Mouse (Mus musculus): ENCODE measurements around the gene H2afj. TPM values are rescaled to one million over a fixed set of nuclear protein-coding genes. Genes with fewer than 3 reads are reported as not detected.

H2afj gene
- polyA plus RNA-seq, 1 experiment = 773 TPM

DNA sequence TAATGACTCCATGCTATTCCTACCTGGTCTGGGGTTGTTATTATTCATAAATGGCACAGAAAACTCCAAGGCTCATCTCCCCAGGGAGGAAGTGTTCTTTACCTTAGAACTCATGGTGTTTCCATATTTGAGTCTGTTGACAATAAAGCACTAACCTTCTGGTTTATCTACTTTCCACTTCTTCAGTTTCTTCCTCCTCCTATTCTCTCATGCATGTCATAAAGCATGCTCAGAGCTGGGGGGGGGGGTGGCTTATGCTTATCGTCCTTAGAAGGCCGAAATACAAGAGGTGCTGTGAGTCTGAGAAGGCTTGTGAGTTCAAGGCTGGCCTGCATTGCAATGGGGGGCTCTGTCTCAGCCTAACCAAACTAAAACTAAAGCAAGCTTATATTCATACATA is 47.1 kb downstream of the H2afj start:
- no peak overlapping the region for H3K27ac ChIP-seq (ENCODE audit: insufficient read depth, low read depth, low read length)
- H3K4me1 ChIP-seq (ENCODE audit: control insufficient read depth, insufficient read depth, insufficient read length, low read length) = peaks cover 7% of the 10 kb centered on the region
- 66% methylated on average over 2 of the region's 2 CpGs for WGBS

DNA sequence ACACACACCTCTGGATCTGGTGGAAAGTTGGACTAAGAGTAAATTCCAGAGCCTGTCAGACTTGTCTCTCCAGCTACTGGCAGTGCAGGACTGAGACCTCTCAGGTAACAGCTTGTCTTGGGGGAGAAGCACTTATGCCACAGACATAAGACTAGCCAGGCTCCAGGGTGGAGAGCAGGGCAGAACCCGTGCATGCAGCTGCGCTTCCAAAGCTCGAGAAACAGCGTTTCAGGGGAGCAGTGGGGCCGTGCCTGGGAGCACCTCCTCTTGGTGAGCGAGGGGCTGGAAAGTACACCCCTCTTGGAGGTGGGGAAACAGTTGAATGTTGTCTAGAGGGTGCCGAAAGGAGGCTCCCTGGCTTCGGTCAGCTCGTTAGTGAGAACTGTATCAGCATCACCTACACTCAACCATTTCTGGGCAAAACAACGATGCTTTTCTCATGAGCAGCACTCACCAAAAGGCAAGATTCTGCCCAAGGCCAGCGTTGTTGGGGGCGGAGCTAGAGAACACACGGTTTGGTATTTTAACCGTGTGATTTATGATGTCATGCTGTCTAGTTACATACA is 48.1 kb downstream of the H2afj start:
- Histone ChIP-seq H3K36me3 (ENCODE audit: control insufficient read depth, insufficient read depth, low read length) (no peaks in the 10 kb centered on the region), H3K27ac (ENCODE audit: insufficient read depth, low read depth, low read length) (no peak overlapping the region), H3K4me3 (ENCODE audit: low read depth, low read length) (no peak overlapping the region), H3K4me1 (ENCODE audit: control insufficient read depth, insufficient read depth, insufficient read length, low read length) (peaks cover 7% of the 10 kb centered on the region), H3K27me3 (ENCODE audit: control insufficient read depth, insufficient read depth, low read length) (no peaks in the 10 kb centered on the region)
- 41% methylated on average over 14 of the region's 14 CpGs for WGBS
- TF ChIP-seq POLR2A (IDR thresholded peaks at IDR 0.05; ENCODE audit: low read depth, low read length) = no peak
- TF ChIP-seq CTCF (IDR thresholded peaks at IDR 0.05; ENCODE audit: extremely low read depth, insufficient read length, insufficient replicate concordance, low read depth, low read length) = no peak

More for the DNA sequence above, 47.1 kb downstream of the H2afj start:
- Histone ChIP-seq H3K4me3 (ENCODE audit: low read depth, low read length) (no peak overlapping the region), H3K27me3 (ENCODE audit: control insufficient read depth, insufficient read depth, low read length) (no peaks in the 10 kb centered on the region), H3K36me3 (ENCODE audit: control insufficient read depth, insufficient read depth, low read length) (no peaks in the 10 kb centered on the region)
- TF ChIP-seq POLR2A (IDR thresholded peaks at IDR 0.05; ENCODE audit: low read depth, low read length) = no peak
- TF ChIP-seq CTCF (IDR thresholded peaks at IDR 0.05; ENCODE audit: extremely low read depth, insufficient read length, insufficient replicate concordance, low read depth, low read length) = no peak

DNA sequence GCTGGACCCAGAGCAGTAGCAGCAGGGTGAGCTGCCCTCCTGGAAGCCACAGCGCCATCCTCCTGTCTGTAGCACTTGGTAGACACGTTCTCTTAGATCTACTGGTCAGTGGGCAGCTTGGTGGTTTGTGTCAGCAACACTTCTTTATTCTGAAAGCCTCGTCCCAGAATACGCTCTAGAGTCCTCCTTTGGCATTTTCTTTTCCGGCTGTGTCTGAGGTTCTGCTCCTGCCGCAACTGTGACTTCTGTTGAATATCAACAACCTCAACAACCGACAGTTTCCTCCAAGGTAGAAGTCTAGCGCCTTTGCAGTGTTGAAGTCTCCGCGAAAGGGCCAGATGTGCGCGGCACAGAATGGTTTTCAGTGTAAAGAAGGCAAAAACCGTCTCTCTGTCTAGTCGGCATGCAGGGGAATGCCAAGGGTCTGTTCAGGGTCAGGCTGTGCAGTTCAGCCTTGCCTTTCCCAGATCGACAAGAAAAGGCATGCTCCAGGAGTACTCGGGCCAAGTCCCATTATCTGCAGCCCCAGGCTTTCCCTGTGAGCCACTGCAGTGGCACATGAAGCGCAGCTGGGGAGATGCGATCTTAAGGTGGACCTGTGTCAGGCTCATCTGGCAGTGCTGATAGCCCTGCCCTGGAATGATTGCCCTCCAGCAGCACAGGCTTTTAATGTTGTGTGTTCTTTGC is 49.3 kb downstream of the H2afj start, which contains the start of gene Art4:
Gene Art4, minus strand, starts transcription at position 548 of the 687 bp plus-strand sequence.
- H3K27ac ChIP-seq (ENCODE audit: insufficient read depth, low read depth, low read length) = 0 out of 2 replicates have a peak within 1 kb of the TSS, but pooled peaks have one; percentile 6
- WGBS = 50% methylated on average over 18 of the region's 18 CpGs
- TF ChIP-seq POLR2A (IDR thresholded peaks at IDR 0.05; ENCODE audit: low read depth, low read length) (no peak), CTCF (IDR thresholded peaks at IDR 0.05; ENCODE audit: extremely low read depth, insufficient read length, insufficient replicate concordance, low read depth, low read length) (no peak)
- H3K4me1 ChIP-seq (ENCODE audit: control insufficient read depth, insufficient read depth, insufficient read length, low read length) = peaks cover 7% of the 10 kb centered on the region
- H3K36me3 ChIP-seq (ENCODE audit: control insufficient read depth, insufficient read depth, low read length) = no peaks in the 10 kb centered on the region
- no peaks in the 10 kb centered on the region for H3K27me3 ChIP-seq (ENCODE audit: control insufficient read depth, insufficient read depth, low read length)
- peak within 1 kb of the TSS; percentile 21 for H3K4me3 ChIP-seq (ENCODE audit: low read depth, low read length)

- TF ChIP-seq POLR2A (IDR thresholded peaks at IDR 0.05; ENCODE audit: low read depth, low read length) (no peak), CTCF (IDR thresholded peaks at IDR 0.05; ENCODE audit: extremely low read depth, insufficient read length, insufficient replicate concordance, low read depth, low read length) (no peak)
- Histone ChIP-seq H3K4me3 (ENCODE audit: low read depth, low read length) (peak overlapping the region; percentile 21), H3K36me3 (ENCODE audit: control insufficient read depth, insufficient read depth, low read length) (no peaks in the 10 kb centered on the region), H3K4me1 (ENCODE audit: control insufficient read depth, insufficient read depth, insufficient read length, low read length) (peaks cover 7% of the 10 kb centered on the region), H3K27me3 (ENCODE audit: control insufficient read depth, insufficient read depth, low read length) (no peaks in the 10 kb centered on the region), H3K27ac (ENCODE audit: insufficient read depth, low read depth, low read length) (0 out of 2 replicates have a peak overlapping the region, but pooled peaks have one; percentile 6)
- 13% methylated on average over 11 of the region's 11 CpGs for WGBS
These were observed 49.8 kb downstream of the H2afj start for GRCm38 (mm10) chr6:136857873-136858260.

- Histone ChIP-seq H3K4me3 (ENCODE audit: low read depth, low read length) (no peak overlapping the region), H3K36me3 (ENCODE audit: control insufficient read depth, insufficient read depth, low read length) (no peaks in the 10 kb centered on the region), H3K27ac (ENCODE audit: insufficient read depth, low read depth, low read length) (no peak overlapping the region), H3K27me3 (ENCODE audit: control insufficient read depth, insufficient read depth, low read length) (no peaks in the 10 kb centered on the region), H3K4me1 (ENCODE audit: control insufficient read depth, insufficient read depth, insufficient read length, low read length) (peaks cover 7% of the 10 kb centered on the region)
- 69% methylated on average over 8 of the region's 8 CpGs for WGBS
- TF ChIP-seq POLR2A (IDR thresholded peaks at IDR 0.05; ENCODE audit: low read depth, low read length) = no peak
- no peak for TF ChIP-seq CTCF (IDR thresholded peaks at IDR 0.05; ENCODE audit: extremely low read depth, insufficient read length, insufficient replicate concordance, low read depth, low read length)
These were observed 50.4 kb downstream of the H2afj start for GRCm38 (mm10) chr6:136858420-136858819.

Other genes with a start within 250 kb of the H2afj start
- 23.6 and 84.9 TPM in 2 replicates for gene Plbd1, start 146.3 kb upstream of the H2afj start, polyA plus RNA-seq (2012; rRNA removed)
- gene Gucy2c, start 26.5 kb upstream of the H2afj start, polyA plus RNA-seq (2012; rRNA removed) = 26.6 and 69.2 TPM in 2 replicates
- gene Hist4h4, start 3.8 kb upstream of the H2afj start, polyA plus RNA-seq (2012; rRNA removed) = 2.0 and 3.9 TPM in 2 replicates
- gene BC049715, start 19.4 kb downstream of the H2afj start, polyA plus RNA-seq (2012; rRNA removed) = 0.28 and 0.56 TPM in 2 replicates
- gene Wbp11, start 20.0 kb downstream of the H2afj start, polyA plus RNA-seq (2012; rRNA removed) = 16.0 and 32.0 TPM in 2 replicates
- gene Smco3, start 27.2 kb downstream of the H2afj start, polyA plus RNA-seq (2012; rRNA removed) = not detected in 2 replicates
- gene Art4, start 49.5 kb downstream of the H2afj start, polyA plus RNA-seq (2012; rRNA removed) = 0.04 and 0.11 TPM in 2 replicates
- gene Mgp, start 67.6 kb downstream of the H2afj start, polyA plus RNA-seq (2012; rRNA removed) = 76.2 and 91.8 TPM in 2 replicates
- 0.28 and 23.3 TPM in 2 replicates for gene Erp27, start 113.9 kb downstream of the H2afj start, polyA plus RNA-seq (2012; rRNA removed)
- 0.04 TPM in 1 of 2 replicates, not detected in the other for gene Pde6h, start 115.6 kb downstream of the H2afj start, polyA plus RNA-seq (2012; rRNA removed)
- gene Arhgdib, start 133.7 kb downstream of the H2afj start, polyA plus RNA-seq (2012; rRNA removed) = 11.2 and 22.6 TPM in 2 replicates